Mouse (Mus musculus) c-Kit-positive CD71-negative TER-119-negative erythroid progenitor cells, embryonic 14.5 days (primary cell): Measurements from ENCODE around the gene Zdhhc19.
A peak's percentile ranks its signal among the peaks of the same experiment; 100 is the strongest.
"Not testable (repeated sequence)": the region's sequence is repeated elsewhere in the genome, so short reads cannot be mapped to it uniquely, and the experiment has no call there.

Experiments
- DNase-seq: peaks from one replicate; pipeline ENCODE4 v3.0.0-alpha.2; 2013; ENCODE audit warnings: low read depth

The Zdhhc19 gene

GRCm38 (mm10) chr16:32487234-32488111 is 8.6 kb upstream of the Zdhhc19 start, which contains the start of gene Slc51a:
Slc51a (minus strand) TSS chr16:32487879.
- DNase-seq, result no peak

DNA sequence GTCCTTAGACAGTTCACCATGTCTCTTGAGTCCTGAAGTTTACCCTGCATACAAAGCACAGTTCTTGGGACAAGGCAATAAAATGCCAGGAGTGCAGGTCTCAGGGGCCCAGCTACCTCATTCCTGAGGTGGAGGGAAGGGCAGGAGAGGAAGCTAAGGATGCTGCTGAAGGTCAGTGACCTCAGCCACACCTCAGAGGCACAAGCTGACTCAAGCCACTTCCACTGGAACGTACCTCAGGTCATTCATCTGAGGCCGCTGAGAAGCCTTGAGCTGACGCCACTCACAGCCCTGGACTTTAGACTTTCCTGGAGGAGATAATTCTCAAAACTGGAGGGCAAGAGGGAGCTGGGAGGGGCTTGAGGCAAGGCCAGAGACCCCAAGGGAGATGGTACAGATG is 7.1 kb upstream of the Zdhhc19 start:
- DNase-seq, result no peak

DNA sequence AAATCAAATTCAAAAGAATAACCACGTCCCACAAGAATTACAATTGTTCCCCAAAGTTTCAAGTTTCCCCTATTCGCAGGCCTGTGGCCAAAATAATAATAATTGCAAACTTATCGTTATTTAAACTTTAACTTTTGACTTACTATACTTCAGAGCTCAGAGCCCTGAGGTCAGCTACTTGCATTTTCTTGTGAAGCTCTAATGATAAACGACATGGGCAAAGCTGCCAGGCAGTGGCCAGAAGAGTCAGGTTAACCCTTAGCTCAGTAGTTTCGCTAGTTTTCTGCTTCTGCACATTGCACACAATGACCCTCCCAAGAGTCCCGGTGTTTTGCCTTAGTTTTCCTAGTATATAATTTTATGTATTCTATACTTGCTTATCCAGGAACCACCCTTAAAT is 1.7 kb upstream of the Zdhhc19 start:
- DNase-seq, result not testable (repeated sequence)

GRCm38 (mm10) chr16:32498996-32499395 is 2.9 kb downstream of the Zdhhc19 start:
- no peak for DNase-seq

GRCm38 (mm10) chr16:32499430-32500037 is 3.5 kb downstream of the Zdhhc19 start:
- DNase-seq, result peak; percentile 77

DNA sequence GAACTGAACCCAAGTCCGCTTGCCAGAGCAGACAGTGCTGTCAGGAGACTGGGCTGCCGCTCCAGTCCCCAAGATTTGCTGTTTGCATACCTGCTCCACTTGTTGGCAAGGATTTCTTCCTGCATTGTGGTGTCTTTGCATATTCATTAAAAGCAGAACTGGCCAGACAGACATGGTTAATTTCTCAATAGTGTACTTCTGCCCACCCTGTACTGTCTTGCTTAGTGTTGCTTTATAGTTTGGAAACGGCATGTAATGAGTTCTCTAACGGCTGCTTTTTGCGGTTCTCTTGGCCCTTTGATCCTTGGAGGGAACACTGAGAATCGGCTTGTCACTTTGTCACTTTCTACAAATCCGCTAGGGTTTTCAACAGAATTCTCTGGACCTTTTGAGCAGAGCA is 5.4 kb downstream of the Zdhhc19 start:
- no peak for DNase-seq

- DNase-seq, result no peak
Measured at GRCm38 (mm10) chr16:32502621-32503335, 6.7 kb downstream of the Zdhhc19 start.

- DNase-seq, result no peak
Measured at GRCm38 (mm10) chr16:32503633-32504032, 7.6 kb downstream of the Zdhhc19 start.

DNA sequence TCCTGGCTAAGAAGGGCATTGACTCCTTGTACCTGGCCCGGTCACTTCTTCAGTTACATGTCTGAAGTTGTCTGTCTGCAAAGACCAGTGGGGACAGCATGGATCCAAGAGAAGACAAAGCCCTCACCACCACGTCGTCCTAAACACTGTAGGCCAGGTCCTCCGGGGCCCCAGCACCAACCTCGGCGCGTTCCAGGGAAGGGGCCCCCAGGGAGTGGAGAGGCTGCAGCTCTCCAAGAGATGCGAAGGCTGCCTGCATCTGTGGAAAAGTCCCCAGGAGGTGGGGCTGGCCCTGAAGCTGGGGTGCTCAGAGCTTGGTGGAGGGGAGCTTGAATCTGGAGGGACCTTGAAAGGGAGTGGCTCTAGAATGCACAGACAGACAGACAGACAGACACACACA is 10.2 kb downstream of the Zdhhc19 start:
- DNase-seq, result no peak

GRCm38 (mm10) chr16:32506868-32507267 is 10.8 kb downstream of the Zdhhc19 start:
- DNase-seq, result no peak

- peak; percentile 60 for DNase-seq
Measured at GRCm38 (mm10) chr16:32507407-32507806, 11.3 kb downstream of the Zdhhc19 start.

DNA sequence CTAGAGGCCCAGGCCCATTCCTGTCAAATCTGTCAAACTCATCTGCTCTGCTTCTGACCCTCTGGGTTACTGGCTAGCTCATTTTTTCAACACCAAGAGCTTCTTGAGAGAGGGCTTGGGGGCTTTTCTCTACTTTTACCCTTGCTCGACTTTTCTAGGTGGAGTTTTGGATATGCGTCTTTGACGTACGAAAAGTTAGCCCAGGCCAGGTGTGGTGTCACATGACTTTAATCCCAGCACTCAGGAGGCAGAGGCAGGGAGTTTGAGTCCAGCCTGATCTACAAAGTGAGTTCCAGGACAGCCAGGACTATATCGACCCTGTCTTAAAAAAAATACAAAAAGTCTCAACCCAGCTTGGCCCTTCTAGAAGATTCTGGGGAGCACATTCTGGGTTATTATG is 12.0 kb downstream of the Zdhhc19 start:
- DNase-seq, result no peak

- no peak for DNase-seq
Measured at GRCm38 (mm10) chr16:32508506-32509065, 12.5 kb downstream of the Zdhhc19 start.

DNA sequence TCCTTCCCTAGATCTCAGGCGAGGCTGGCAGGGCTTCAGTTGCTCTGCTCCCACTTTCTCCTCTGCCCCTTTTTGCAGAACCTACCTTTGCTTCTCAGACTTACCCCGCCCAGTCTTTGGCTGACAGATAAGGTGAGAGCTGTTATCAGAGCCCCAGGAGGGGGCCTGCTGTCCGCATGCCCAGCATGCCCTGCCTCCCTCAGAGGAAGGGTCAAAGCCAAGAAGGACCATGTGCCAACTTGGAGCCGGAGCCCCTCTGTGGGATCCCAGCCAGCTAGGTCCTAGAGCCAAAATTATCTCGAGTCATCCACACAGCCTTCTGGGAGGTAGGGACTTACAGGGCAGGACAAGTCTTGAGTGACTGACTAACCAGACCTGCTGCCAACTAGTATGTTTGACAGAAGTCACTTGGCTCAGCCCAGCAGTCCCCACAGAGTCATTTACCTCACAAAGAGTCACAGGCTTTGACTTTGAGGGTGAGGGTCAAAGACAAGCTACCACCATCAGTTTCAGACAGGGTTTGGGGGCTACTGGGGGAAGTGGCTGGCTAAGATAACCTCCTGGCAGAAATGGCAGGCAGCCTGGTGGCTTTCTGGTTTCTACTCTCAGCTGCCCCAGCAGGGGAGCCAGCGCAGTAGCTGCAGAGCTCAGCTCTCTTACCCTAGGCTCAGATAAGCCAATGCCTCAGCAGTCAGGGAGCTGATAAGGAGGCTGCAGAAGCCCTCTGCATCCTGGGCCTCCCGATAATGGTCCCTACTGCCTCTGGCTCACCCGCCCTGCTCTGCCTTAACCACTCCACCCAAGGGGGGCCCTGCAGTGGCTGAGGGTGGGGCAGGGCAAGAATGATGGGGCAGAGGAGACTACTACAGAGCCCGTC is 13.2 kb downstream of the Zdhhc19 start:
- DNase-seq, result peak; percentile 60

DNA sequence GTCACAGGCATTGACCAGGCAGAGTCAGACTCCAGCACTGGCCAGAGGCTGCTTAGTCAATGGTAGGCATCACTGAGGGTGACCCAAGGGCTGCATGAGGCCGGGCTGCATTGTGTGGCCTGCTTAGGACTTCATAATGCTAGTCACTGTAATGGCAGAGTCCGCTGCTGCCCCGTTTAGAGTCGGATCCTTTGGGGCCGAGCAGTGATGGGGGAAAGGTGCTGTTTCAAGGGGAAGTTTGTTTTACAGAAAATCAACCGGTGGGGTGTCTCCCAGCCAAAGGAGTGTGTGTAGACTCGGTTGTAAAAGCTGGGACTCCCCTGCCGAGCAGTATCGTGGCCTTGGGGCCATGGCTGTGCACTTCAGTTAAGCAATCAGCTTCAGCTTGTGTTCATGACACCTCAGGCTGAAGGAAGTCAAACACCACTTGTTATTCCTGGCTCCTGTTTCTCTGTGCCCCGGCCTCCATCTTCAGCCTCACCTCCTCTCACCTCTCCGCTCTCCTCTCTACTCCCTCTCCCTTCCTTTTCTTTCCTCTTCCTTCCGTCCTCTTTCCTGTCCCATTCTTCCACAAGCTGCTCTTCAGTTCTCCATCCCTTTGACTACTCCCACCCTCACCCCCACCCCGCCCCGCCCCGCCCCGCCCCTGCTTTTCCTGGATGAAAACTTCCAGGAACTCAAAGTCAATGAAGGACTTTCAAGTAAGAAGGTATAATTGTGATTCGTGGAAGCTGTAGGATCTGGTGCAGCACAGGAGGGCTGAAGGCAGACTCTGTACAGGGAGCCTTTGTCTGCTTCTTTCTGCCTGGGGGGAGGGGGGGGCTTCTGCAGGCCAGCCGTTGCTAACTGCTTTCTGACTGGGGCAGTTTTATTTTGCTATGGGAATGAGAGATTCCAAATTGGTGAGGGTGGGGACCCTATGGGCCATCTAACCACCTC is 14.6 kb downstream of the Zdhhc19 start:
- DNase-seq, result no peak

- DNase-seq, result no peak
Measured at GRCm38 (mm10) chr16:32511338-32511734, 15.3 kb downstream of the Zdhhc19 start.

DNA sequence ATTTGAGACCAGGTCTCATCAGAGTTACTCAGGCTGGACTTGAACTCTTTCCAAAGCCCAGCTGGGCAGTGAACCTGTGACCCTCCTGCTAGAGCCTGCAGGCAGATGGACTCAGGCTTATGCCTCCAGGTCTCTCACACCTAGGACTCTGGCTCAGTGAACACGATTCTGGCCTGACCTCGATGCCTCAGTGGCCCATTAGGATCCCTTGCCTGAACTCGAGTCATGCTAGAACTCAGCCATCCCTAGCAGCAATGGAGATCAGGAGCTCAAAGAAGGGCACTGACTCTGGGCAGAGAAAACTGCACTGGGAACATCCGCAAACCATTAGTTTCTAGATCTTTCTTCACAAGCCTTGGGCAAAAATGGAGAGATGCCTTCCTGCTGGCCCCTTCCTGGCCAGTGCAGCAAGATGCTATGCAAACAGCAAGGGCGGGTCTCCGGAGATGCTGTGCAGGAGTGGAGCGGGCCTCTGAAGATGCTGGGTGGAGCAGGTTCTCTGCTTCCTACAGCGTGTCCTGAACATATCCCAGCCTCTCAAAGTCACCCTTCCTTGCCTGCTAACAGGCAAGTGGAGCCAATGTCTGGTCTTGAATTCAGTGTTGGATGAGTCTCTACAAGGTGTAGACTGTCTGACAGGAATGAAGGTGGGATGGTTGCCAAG is 15.9 kb downstream of the Zdhhc19 start:
- no peak for DNase-seq

GRCm38 (mm10) chr16:32512921-32513320 is 16.9 kb downstream of the Zdhhc19 start:
- no peak for DNase-seq

DNA sequence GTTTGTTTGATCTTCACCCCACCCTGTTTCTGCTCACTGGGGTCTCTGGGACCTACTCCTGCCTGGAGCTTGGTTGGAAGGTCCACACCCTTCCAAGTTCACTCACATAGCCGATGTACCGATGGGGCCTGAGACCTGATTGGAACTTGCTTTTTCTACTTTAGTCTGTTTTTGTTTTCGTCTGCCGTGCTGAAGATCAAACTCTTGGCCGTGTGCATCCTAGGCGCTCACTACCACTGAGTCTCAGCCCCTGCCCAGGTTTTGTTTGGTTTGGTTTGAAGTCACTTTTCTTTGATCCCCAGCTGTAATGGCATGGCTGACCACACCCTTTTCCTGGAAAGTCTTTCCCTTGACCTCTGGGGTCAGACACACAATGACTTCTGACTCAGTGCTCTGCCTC is 17.3 kb downstream of the Zdhhc19 start:
- DNase-seq, result no peak

- DNase-seq, result no peak
Measured at GRCm38 (mm10) chr16:32513948-32514347, 17.9 kb downstream of the Zdhhc19 start.
